Mouse (Mus musculus) embryonic fibroblast, embryonic 13.5 days (primary cell): ENCODE data around the gene Pcbp4.

Experiments used
- CTCF ChIP-seq: IDR thresholded peaks from 2 replicates; pipeline ENCODE4 v1.5.1; 2011; ENCODE audit warnings: mild to moderate bottlenecking, control low read depth, low read length, moderate library complexity, borderline replicate concordance; ENCODE audit not compliant: insufficient read depth
- POLR2A ChIP-seq: IDR thresholded peaks from 2 replicates; pipeline ENCODE4 v1.6.1; 2011; ENCODE audit warnings: low read depth, mild to moderate bottlenecking, control low read depth, low read length, moderate library complexity

DNA sequence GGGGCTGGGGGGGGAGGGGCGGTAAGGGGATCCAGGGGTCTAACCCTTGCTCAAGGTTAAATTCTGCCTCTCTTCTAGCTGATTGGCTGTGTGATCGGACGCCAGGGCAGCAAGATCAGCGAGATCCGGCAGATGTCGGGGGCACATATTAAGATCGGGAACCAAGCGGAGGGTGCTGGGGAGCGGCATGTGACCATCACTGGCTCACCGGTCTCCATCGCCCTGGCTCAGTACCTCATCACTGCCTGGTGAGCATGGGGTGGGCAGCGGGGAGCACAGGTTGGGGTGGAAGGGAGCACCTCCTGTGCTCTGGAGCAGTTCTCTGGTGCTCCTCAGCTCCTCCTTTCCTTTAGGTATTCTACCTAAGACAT, 9.3 kb downstream of the Pcbp4 start:
- TF ChIP-seq CTCF (no peak), POLR2A (no peak)
